Mouse (Mus musculus): ENCODE data around the gene Psmd3.
"Not testable (repeated sequence)": the region's sequence is repeated elsewhere in the genome, so short reads cannot be mapped to it uniquely, and the experiment has no call there.

The Psmd3 gene

DNA sequence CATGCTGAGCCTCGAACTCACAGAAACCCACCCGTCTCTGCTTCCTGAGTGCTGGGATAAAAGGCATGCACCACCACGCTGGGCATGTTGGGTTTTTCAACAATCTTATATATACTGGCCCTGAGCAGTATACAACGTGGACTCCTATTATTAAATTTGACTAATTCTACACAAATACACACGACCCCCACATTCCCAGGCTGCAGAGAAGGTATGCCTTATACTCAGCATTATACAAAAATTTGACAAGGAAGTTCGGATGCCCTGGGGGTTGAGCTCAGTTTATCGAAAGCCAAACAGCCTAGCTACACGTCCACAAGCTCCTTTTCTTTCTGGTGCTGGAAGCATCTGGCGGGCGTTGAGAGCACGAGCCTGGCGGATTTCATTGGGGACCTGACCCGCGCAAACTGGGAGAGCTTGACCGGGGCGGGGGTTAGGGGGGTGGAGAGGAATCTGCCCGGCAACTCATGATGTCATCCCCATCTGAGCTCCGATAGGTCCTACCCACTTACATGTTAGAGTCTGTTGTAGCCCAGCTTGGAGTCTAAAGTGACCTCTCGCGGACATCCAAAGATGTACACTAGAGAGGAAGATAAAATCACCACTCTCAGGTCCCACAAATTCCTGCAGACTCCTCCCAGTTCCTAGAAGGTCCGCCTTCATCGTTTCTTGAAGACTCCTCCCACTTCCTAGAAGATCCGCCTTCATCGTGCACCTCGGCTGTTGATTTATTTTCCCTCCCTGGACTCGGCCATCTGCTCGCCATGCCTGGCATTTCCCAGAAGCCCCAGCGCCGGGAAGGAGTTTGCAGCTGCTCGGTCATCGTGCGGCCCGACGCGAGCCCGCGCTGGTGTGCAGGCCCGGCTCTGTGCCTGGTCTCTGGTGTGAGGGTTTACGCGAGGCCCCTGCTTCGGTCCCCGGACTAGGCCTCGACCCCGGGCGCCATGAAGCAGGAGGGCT is at the start of gene Psmd3:
Gene Psmd3 (plus strand): TSS at position 769 of the 960 bp plus-strand sequence.
- DNase-seq (ENCODE audit: extremely low read depth, low read depth): peak; percentile 96

DNA sequence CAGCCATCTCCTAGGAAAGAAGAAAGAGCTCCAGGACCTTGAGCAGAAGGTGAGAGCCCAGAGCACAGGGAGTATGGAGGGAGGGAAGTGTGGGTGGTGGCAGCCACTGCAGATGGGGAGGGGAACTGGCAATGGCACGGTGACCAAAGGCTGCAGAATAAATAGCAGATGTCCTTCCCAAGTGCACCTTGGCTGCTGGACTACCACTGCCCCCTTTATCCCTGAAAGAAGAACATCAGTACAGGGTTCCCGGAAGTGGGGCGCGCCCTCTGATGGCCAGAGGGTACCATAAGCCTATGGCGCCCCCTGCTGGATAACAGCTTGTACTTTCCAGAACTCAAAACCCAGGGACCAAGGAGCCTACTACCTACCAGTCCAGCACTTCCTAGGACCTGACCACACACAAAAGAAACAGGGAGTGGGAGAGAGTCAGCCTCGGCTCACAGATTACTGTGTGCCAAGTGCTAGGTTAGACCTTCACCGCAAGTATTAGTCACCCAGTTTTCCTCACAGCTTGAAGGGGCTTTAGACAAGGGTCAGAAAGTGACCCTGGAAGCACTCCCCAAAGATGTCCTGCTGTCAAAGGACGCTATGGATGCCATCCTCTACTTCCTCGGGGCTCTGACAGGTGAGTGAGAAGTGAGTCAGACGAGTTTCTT is 46.9 kb upstream of the Psmd3 start:
- peak; percentile 24 for DNase-seq (ENCODE audit: extremely low read depth, low read depth)

DNA sequence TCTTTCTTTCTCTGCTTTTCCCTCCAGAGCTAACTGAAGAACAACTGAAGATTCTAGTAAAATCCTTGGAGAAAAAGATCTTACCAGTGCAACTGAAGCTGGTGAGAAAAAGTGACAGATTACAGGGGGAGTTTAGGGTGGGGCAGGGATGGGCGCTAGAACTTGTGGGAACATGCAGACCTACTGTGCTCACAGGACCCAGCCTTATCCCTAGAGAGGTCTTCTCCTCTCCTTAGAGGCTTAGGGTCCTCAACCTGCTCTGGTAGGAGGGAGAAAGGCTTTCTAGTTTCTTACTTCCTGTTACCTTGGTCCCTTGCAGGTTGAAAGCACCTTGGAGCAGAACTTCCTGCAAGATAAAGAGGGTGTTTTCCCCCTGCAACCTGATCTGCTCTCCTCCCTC is 44.9 kb upstream of the Psmd3 start:
- DNase-seq (ENCODE audit: extremely low read depth, low read depth): no peak

DNA sequence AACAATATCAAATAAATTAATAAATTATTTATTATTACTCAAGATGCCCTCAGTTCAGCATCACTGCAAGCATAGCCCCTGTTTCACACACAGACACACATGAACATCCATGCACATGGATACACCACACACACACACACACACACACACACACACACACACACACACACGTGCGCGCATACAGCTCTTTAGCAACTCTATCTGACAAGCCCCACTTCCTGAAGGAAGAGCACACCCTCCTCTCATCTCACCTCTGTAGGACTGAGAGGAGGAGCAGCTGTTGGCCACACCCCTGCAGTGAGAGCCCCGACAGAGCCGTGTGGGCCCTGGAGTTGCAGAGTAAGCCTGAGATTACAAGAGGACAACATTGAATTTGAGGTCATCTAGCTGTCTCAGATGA is 42.3 kb upstream of the Psmd3 start:
- DNase-seq (ENCODE audit: extremely low read depth, low read depth): no peak

DNA sequence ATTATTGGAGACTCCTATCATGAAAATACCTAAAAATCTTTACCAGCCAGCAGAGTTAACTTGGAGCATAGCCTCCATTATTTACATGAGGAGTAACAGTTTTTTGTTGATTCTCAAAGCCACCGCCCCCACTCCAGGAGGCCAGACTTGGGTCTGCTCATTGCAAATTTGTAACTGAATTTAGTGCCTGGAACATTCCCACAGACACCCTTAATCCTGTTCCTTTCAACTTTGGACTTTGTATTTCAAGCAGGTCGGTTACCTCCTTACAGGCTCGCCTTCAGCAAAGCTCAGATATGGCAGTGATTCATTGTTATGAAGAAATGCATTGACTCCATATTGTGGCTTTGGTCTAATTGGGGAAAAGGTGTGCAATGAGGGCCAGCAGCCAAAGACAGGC is 37.6 kb upstream of the Psmd3 start:
- no peak for DNase-seq (ENCODE audit: extremely low read depth, low read depth)

DNA sequence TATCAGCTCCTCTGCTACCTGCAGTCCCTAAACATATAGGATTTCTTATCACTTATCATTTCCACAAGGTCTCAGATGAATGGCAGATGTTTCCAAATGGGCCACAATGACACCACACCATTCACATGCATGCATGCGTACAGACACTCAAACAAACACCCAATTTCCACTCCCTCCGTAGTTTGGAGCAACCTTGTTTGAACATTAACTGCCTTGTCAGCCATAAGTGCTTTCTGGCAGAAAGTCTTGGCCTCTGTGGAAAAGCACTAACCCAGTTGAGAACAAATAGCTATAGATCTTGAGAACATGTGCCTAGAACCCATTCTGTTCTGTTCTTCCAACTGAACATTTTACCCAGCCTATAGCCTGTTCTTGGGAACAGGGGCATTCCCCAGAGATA is 36.4 kb upstream of the Psmd3 start:
- DNase-seq (ENCODE audit: extremely low read depth, low read depth): no peak

DNA sequence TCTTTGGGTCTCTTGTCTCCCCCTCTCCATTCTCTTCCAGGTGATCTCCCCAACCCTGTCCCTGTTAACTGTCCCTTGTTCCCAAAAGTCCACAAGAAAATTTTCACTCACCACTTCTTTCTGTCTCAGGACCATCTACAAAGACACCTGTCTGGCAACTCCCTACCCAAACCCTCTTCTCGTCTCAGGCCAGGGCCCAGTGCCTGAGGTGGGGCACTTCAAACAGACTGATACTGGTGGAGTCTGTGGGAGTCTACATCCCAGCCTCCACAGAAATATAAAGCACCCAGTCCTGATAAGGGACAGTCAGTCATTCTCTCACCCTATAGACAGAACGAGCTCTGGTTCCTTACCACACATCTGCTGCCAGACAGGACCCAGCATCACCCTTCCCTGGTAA is 35.9 kb upstream of the Psmd3 start, which contains the start of gene Gsdma2:
Gene Gsdma2 (plus strand): TSS at position 301 of the 400 bp plus-strand sequence.
- DNase-seq (ENCODE audit: extremely low read depth, low read depth): no peak

DNA sequence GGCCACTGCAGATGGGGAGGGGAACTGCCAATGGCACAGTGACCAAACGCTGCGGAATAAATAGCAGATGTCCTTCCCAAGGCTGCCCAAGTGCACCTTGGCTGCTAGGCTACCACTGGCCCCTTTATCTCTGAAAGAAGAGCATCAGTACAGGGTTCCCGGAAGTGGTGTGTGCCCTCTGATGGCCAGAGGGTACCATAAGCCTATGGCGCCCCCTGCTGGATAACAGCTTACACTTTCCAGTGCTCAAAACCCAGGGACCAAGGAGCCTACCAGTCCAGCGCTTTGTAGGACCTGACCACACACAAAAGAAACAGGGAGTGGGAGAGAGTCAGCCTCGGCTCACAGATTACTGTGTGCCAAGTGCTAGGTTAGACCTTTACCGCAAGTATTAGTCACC is 27.3 kb upstream of the Psmd3 start:
- DNase-seq (ENCODE audit: extremely low read depth, low read depth): not testable (repeated sequence)

DNA sequence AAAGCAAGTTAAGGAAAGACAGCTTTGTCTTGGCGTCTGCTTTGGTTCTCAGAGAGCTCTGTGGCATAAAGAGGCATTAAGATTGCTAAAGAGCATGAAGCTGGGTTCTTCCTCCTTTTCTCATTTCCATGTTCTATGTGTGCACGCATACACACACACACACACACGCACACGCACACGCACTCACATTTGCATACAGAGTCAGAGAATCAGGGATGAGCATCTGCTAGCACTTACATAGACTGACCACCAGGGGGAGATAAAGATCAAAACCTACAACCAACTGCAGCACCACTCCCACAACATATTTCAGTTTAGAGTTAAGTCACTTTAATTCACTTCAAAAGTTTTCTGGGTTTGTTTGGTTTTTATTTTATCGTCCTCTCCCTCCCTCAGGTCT is 21.8 kb upstream of the Psmd3 start:
- no peak for DNase-seq (ENCODE audit: extremely low read depth, low read depth)

DNA sequence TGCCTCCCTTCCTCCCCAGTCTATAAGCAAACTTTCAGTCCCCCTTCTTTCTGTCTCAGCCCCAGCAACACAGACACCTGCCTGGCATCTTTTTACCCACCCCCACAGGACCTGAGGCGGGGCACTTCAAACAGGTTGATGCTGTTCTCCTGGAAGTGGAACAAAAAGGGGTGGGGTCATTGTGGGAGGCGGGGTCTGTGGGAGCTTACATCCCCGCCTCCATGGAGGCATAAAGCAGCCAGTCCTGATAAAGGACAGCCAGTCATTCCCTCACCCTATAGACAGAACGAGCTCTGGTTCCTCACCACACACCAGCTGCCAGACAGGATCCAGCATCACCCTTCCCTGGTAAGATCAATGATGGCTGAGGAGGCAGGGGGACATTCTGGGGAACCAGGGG is 18.3 kb upstream of the Psmd3 start, which contains the start of gene Gsdma:
Gene Gsdma (plus strand): TSS at position 261 of the 400 bp plus-strand sequence.
- no peak for DNase-seq (ENCODE audit: extremely low read depth, low read depth)

DNA sequence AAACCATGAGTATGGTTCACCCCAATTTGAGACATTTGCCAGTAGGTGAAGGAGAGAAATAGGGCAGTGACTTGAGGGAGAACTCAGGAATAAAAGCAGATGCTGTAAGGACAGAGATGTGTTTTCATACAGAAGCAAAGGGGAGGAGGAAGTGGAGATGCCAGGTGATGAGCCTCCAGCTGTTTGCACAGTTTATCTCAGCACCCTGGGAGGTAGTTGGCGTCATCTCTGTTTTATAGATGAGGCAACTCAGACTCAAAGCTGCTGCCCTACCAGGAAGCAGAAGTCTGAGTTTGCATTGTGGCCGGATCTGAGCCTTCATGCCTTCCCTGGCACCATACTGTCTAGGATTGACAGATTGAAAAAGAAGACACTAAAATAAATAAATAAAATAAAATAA is 13.4 kb upstream of the Psmd3 start:
- no peak for DNase-seq (ENCODE audit: extremely low read depth, low read depth)

DNA sequence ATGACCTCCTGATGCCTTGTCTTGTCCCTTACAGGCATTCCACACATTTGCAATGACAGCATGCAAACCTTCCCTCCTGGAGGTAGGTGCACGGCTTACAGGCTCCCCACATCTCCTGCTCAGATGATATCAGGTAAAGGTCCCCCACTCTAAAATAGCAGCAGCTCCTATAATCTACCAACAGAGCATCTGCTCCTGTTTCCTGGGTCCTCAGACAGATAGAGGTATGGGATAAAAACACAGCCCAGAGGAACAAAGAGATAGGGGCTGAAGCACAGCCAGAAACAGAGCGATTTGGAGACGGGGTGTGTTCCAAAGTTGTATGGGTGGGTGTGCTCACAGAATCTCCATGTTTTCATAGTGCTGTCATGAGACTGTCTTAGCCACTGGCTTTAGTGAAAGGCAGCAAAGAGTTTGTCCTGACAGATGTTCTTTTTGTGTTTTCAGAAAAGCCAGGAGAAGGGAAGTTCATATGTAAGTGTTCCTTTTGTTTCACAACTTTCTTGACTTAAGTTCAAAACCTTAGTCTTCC is 11.0 kb upstream of the Psmd3 start:
- DNase-seq (ENCODE audit: extremely low read depth, low read depth): no peak

DNA sequence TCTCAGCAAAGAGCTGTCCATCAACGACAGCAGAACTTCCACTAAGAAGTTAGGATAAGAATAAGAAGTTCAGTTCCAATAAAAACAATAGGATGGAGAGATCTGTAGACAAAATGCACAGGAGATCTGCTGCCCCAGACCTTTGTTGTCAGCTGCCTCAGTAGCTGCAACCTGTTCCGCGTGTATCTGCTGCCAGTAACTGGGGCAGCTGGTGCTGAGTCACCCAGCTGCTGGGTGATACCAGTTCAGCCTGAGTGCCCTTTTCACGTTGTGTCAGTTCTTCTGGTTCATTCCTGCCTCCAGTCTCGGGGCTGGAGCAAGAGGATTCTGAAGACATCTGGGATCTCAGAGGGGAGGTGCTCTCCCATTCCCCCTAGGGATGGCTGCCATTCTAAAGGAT is 10.5 kb upstream of the Psmd3 start:
- no peak for DNase-seq (ENCODE audit: extremely low read depth, low read depth)

DNA sequence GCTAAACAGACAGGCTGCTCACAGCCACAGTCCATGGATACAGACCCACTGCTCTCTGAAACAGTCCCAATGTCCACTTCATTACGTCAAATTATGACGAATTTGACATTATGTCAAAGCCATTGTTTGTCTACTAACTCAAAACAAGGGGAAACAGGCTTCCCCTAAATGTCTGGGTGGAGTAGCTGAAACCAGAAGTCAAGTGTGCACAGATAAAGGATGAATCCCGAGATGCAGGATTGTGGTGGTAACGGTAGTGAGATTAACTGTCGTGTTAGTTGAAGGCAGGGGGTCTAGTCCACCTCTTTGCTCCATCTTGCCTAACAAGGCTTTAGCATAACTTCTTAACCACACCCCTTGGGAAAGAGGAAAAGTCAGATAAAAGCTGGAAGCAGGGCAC is 9.9 kb upstream of the Psmd3 start:
- DNase-seq (ENCODE audit: extremely low read depth, low read depth): no peak

DNA sequence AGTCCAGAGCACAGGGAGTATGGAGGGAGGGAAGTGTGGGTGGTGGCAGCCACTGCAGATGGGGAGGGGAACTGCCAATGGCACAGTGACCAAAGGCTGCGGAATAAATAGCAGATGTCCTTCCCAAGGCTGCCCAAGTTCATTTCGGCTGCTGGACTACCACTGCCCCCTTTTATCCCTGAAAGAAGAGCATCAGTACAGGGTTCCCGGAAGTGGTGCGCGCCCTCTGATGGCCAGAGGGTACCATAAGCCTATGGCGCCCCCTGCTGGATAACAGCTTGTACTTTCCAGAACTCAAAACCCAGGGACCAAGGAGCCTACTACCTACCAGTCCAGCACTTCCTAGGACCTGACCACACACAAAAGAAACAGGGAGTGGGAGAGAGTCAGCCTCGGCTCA is 9.2 kb upstream of the Psmd3 start:
- DNase-seq (ENCODE audit: extremely low read depth, low read depth): not testable (repeated sequence)

DNA sequence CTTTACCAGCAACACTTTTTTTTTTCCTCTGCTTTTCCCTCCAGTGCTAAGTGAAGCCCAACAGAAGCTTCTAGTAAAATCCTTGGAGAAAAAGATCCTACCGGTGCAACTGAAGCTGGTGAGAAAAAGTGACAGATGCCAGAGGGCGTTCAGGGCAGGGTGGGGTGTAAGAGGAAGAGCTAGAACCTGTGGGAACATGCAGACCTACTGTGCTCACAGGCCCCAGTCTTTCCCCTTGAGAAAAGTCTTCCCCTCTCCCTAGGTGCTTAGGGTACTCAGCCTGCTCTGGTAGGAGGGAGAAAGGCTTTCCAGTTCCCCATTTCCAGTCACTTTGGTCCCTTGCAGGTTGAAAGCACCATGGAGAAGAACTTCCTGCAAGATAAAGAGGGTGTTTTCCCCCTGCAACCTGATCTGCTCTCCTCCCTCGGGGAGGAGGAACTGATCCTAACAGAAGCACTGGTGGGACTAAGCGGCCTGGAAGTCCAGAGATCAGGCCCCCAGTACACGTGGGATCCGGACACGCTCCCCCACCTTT is 6.5 kb upstream of the Psmd3 start:
- peak; percentile 58 for DNase-seq (ENCODE audit: extremely low read depth, low read depth)

DNA sequence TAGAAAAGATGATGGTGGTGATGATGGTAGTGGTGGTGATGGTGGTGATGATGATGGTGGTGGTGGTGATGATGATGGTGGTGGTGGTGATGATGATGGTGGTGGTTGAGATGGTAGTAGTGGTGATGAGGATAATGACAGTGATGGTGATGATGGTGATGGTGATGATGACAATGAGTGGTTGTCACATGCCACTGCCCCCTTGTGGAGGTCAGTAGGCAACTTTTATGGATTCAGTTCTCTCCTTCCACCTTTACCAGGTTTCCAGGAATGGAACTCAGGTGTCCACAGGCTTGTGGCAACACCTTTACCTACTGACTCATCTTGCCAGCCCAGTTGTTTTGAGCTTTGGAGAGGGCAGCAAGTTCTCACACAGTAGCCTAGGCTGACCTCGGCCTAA is 2.3 kb upstream of the Psmd3 start:
- DNase-seq (ENCODE audit: extremely low read depth, low read depth): no peak

DNA sequence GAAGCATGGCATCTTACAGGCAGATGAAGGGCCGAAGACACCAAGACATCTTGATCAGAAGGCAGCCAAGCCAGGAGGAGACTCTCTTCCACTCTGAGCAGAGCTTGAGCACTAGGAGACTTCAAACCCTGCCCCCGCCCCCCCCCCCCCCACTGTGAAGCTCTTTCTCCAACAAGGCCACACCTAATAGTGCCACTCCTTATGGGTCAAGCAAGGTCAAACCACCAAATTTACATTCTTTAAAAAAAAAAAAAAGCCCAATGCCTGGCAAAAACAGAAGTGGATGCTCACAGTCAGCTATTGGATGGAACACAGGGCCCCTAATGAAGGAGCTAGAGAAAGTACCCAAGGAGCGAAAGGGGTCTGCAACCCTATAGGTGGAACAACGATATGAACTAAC is 1.8 kb upstream of the Psmd3 start:
- DNase-seq (ENCODE audit: extremely low read depth, low read depth): not testable (repeated sequence)

DNA sequence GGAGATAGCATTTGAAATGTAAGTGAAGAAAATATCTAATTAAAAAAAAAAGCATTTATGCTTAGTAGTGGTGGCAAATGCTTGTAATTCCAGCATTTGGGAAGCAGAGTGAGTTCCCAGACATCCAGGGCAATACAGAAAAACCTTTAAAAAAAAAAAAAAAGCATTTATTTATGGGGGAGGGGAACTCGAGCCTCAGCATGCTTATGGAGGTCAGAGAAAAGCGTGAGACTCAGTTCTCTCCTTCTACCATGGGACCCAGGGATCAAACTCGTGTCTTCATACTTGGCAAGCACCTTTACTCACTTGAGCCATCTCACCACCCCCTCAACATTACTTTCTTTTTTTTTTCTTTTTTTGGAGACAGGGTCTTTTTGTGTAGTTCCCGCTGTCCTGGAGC is 1.2 kb upstream of the Psmd3 start:
- DNase-seq (ENCODE audit: extremely low read depth, low read depth): no peak

DNA sequence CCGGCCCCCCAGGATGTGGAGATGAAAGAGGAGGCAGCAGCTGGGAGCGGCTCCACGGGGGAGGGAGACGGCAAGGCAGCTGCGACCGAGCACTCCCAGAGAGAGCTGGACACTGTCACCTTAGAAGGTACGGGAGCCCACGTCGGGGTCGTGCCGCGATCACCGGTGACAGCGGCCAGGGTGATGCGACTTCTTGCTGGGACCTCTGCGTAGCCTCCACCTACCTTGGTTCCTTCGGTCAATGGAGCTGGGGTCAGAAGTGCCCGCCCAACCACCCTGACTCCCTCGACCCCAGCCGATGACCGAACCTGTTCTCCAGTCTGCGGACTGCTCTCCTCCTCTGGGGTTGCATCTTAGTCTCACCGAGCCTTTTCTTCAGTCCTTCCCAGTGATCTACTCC is 457 bp downstream of the Psmd3 start:
- DNase-seq (ENCODE audit: extremely low read depth, low read depth): no peak

DNA sequence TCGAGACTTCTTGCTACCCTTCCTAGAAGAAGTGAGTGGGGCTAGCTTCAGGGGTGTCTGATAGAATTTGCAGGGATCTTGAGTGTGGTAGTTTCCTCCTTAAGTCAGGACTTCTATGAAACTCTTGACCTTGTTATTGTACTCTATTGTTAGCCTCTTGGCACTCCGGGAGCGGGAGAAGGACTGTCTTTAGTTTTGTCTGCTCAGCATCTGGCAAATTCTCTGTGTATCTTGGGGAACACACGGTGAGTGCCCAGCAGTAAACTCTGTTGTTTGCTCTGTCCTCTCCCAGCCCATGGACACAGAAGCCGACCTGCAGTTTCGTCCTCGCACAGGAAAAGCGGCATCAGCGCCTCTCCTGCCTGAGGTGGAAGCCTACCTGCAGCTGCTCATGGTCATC is 3.3 kb downstream of the Psmd3 start:
- no peak for DNase-seq (ENCODE audit: extremely low read depth, low read depth)

DNA sequence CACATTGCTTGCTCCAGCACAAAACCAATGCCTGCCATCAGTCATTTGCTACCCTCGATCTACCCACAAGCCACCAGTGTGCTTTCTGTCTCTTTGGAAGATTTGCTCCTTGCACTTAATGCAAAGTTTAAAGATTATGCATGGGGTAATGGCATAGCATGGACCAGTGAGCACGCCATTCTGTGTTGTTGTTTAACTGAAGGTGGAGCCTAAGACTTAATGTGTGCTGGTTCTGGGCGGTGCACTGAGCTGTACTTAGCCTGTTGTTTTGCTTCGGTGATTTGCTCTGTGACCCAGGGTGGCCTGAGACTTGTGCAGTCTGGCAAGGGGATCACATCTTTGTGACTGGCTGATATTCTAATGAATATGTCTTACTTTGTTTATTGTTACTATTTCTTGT is 4.6 kb downstream of the Psmd3 start:
- no peak for DNase-seq (ENCODE audit: extremely low read depth, low read depth)
